Mouse (Mus musculus): Measurements from ENCODE around the gene U2af1l4. TPM values are rescaled to one million over a fixed set of nuclear protein-coding genes. Genes with fewer than 3 reads are reported as not detected.
A peak's percentile ranks its signal among the peaks of the same experiment; 100 is the strongest.

Gene U2af1l4
- polyA plus RNA-seq, 1 experiment = 90.9 TPM

DNA sequence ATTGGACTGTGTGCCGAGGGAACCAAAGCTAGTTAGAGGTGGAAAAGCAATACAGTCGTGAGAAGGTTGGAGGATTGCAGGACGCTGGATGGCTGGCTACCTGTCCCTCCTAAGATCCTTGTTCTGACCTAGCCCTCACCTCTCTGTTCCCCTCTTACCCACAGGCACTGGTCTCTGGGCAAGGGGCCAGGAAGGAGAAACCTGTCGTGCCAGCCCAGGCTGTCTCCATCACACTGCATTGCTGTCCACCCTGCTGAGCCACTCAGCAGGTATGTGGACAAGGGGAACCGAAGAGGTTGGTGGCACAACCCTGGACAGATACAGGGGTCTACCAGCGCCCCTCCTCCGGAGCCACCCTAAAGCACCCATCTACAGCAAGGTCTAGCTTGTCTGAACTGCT, 37.5 kb downstream of the U2af1l4 start:
- H3K27ac ChIP-seq (ENCODE audit: insufficient read depth, low read length) = no peak overlapping the region
- TF ChIP-seq POLR2A (IDR thresholded peaks at IDR 0.05; ENCODE audit: extremely low read depth, insufficient read depth, low read length) = no peak
- no peak for TF ChIP-seq CTCF (IDR thresholded peaks at IDR 0.05; ENCODE audit: extremely low read depth, insufficient read depth, low read length)
- no peak overlapping the region for H3K4me3 ChIP-seq (ENCODE audit: insufficient read depth, low read length)
- H3K4me1 ChIP-seq (ENCODE audit: control insufficient read depth, insufficient read depth, low read length) = no peaks in the 10 kb centered on the region

DNA sequence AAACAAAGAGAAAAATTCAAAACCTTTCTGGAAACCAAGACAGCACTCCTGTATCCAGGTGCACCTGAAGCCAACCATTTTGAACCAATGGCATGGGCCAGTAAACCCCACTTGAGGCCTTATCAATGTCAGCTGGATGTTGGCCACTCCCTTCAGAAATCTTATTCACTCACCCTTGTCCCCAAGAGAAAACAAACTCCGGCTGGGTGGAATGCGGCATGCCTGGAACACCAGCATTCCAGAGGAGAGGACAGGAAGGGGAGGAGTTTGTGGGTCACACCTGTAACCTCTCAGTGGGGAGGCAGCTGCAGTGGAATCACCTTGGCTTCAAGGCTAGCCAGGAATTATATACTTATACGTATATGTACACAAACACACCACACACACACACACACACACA, 39.5 kb downstream of the U2af1l4 start:
- TF ChIP-seq POLR2A (IDR thresholded peaks at IDR 0.05; ENCODE audit: extremely low read depth, insufficient read depth, low read length) (no peak), CTCF (IDR thresholded peaks at IDR 0.05; ENCODE audit: extremely low read depth, insufficient read depth, low read length) (no peak)
- H3K27ac ChIP-seq (ENCODE audit: insufficient read depth, low read length) = no peak overlapping the region
- H3K4me1 ChIP-seq (ENCODE audit: control insufficient read depth, insufficient read depth, low read length) = no peaks in the 10 kb centered on the region
- H3K4me3 ChIP-seq (ENCODE audit: insufficient read depth, low read length) = no peak overlapping the region

- no peak for TF ChIP-seq CTCF (IDR thresholded peaks at IDR 0.05; ENCODE audit: extremely low read depth, insufficient read depth, low read length)
- TF ChIP-seq POLR2A (IDR thresholded peaks at IDR 0.05; ENCODE audit: extremely low read depth, insufficient read depth, low read length) = no peak
- H3K27ac ChIP-seq (ENCODE audit: insufficient read depth, low read length) = no peak overlapping the region
- no peak overlapping the region for H3K4me3 ChIP-seq (ENCODE audit: insufficient read depth, low read length)
- no peaks in the 10 kb centered on the region for H3K4me1 ChIP-seq (ENCODE audit: control insufficient read depth, insufficient read depth, low read length)
Observed at GRCm38 (mm10) chr7:30604424-30604823, 41.3 kb downstream of the U2af1l4 start.

- no peaks in the 10 kb centered on the region for H3K4me1 ChIP-seq (ENCODE audit: control insufficient read depth, insufficient read depth, low read length)
- no peak overlapping the region for H3K27ac ChIP-seq (ENCODE audit: insufficient read depth, low read length)
- TF ChIP-seq CTCF (IDR thresholded peaks at IDR 0.05; ENCODE audit: extremely low read depth, insufficient read depth, low read length) = no peak
- TF ChIP-seq POLR2A (IDR thresholded peaks at IDR 0.05; ENCODE audit: extremely low read depth, insufficient read depth, low read length) = no peak
- no peak overlapping the region for H3K4me3 ChIP-seq (ENCODE audit: insufficient read depth, low read length)
Observed at GRCm38 (mm10) chr7:30604944-30605343, 41.8 kb downstream of the U2af1l4 start.

DNA sequence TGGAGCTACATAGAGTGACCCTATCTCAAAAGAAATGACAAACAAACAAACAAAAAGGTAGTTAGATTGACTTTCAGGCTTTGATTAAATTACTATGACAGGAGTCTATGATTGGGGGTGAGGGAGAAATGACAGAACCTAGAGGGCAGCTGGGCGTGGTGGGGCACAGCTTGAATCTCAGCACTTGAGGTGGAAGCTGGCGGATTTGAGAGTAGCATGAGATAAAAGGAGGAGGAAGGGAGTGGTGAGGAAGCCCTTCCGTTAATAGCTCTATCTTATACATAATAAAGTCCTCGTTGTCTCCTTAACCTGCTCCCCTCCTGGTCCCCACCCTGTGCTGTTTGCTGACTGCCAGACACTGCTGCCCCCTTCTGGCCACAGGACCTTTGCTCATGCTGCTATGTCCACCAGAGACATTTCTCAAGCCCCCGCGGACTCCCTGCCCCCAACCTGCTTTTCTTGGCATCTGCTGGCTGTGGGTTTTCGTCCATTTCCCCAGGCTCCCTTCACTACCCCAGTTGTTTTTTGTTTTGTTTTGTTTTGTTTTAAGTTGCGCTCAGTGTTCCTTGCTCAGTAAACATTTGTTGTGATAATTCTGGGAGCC, 44.7 kb downstream of the U2af1l4 start:
- H3K4me3 ChIP-seq (ENCODE audit: insufficient read depth, low read length) = no peak overlapping the region
- no peak overlapping the region for H3K27ac ChIP-seq (ENCODE audit: insufficient read depth, low read length)
- no peaks in the 10 kb centered on the region for H3K4me1 ChIP-seq (ENCODE audit: control insufficient read depth, insufficient read depth, low read length)
- TF ChIP-seq CTCF (IDR thresholded peaks at IDR 0.05; ENCODE audit: extremely low read depth, insufficient read depth, low read length) (peak; percentile 45), POLR2A (IDR thresholded peaks at IDR 0.05; ENCODE audit: extremely low read depth, insufficient read depth, low read length) (no peak)

GRCm38 (mm10) chr7:30608476-30608875, 45.4 kb downstream of the U2af1l4 start:
- TF ChIP-seq CTCF (IDR thresholded peaks at IDR 0.05; ENCODE audit: extremely low read depth, insufficient read depth, low read length) (no peak), POLR2A (IDR thresholded peaks at IDR 0.05; ENCODE audit: extremely low read depth, insufficient read depth, low read length) (no peak)
- Histone ChIP-seq H3K4me3 (ENCODE audit: insufficient read depth, low read length) (no peak overlapping the region), H3K4me1 (ENCODE audit: control insufficient read depth, insufficient read depth, low read length) (no peaks in the 10 kb centered on the region), H3K27ac (ENCODE audit: insufficient read depth, low read length) (no peak overlapping the region)

- TF ChIP-seq POLR2A (IDR thresholded peaks at IDR 0.05; ENCODE audit: extremely low read depth, insufficient read depth, low read length) = no peak
- no peak for TF ChIP-seq CTCF (IDR thresholded peaks at IDR 0.05; ENCODE audit: extremely low read depth, insufficient read depth, low read length)
- Histone ChIP-seq H3K27ac (ENCODE audit: insufficient read depth, low read length) (no peak overlapping the region), H3K4me3 (ENCODE audit: insufficient read depth, low read length) (no peak overlapping the region), H3K4me1 (ENCODE audit: control insufficient read depth, insufficient read depth, low read length) (no peaks in the 10 kb centered on the region)
Observed at GRCm38 (mm10) chr7:30610043-30610442, 46.9 kb downstream of the U2af1l4 start.

GRCm38 (mm10) chr7:30612654-30613402, 49.7 kb downstream of the U2af1l4 start, which contains the start of gene Upk1a:
TSS of gene Upk1a (minus strand) at chr7:30612847.
- Histone ChIP-seq H3K4me3 (ENCODE audit: insufficient read depth, low read length) (no peak within 1 kb of the TSS), H3K4me1 (ENCODE audit: control insufficient read depth, insufficient read depth, low read length) (no peaks in the 10 kb centered on the region), H3K27ac (ENCODE audit: insufficient read depth, low read length) (no peak within 1 kb of the TSS)
- TF ChIP-seq CTCF (IDR thresholded peaks at IDR 0.05; ENCODE audit: extremely low read depth, insufficient read depth, low read length) = no peak
- no peak for TF ChIP-seq POLR2A (IDR thresholded peaks at IDR 0.05; ENCODE audit: extremely low read depth, insufficient read depth, low read length)

DNA sequence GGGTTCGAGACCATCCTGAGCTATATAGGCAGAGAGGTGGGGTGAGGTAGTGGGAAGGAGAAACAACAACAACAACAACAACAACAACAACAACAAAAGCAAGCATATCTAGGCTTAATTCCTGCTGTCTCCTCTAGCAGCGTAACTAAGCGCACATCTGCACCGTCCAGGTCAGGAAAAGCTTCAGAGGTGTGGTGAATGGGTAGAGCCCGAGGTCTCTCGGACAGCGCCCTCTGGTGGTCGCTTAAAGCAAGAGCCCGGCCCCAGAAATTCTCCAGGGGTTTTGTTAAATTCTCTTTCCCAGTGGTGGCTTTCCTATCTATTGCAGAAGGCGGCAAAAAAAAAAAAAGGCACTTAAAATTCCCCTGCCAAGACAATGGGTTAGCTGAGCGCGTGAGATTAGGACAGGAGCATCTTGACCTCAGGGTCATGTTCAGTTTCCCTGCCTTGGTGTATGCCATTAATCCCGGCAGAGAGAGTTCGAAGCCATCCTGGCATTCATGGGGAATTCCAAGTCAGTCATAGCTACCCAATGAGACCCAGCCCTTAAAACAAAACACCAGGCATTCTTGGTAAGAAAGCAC, 50.5 kb downstream of the U2af1l4 start:
- no peaks in the 10 kb centered on the region for H3K4me1 ChIP-seq (ENCODE audit: control insufficient read depth, insufficient read depth, low read length)
- H3K27ac ChIP-seq (ENCODE audit: insufficient read depth, low read length) = no peak overlapping the region
- no peak overlapping the region for H3K4me3 ChIP-seq (ENCODE audit: insufficient read depth, low read length)
- no peak for TF ChIP-seq POLR2A (IDR thresholded peaks at IDR 0.05; ENCODE audit: extremely low read depth, insufficient read depth, low read length)
- peak; percentile 41; the same call in 1 of the 2 replicates for TF ChIP-seq CTCF (IDR thresholded peaks at IDR 0.05; ENCODE audit: extremely low read depth, insufficient read depth, low read length)

All from cortical plate, adult 2 months (tissue).